Comparison of ENCODE assay signal across 8 mouse cellular contexts in genomic region chr3:87089694-87090565, GRCm38 (mm10).
A peak's percentile ranks its signal among the peaks of the same experiment; 100 is the strongest.
DNase-seq lines count a peak whose midpoint lies in the region; ATAC-seq and TF ChIP-seq lines count a peak whose summit lies in the region.

No protein-coding gene starts in this region.

- TF ChIP-seq EP300 in liver, postnatal 0 days (IDR thresholded peaks at IDR 0.05; ENCODE audit: low read depth), result no peak

- H3K9ac ChIP-seq in ES-E14 (ENCODE audit: insufficient read depth, low read depth, low read length, poor library complexity, severe bottlenecking), result no peak overlapping the region
- no peak overlapping the region for H3K9ac ChIP-seq in liver, postnatal 0 days (replicated peaks)

- peaks cover 21% of the 10 kb centered on the region for H3K36me3 ChIP-seq in ES-E14 (ENCODE audit: control insufficient read depth, insufficient read depth, low read length, poor library complexity, severe bottlenecking)
- H3K36me3 ChIP-seq in forebrain, embryonic 10.5 days (replicated peaks), result peaks cover 86% of the 10 kb centered on the region
- H3K36me3 ChIP-seq in liver, postnatal 0 days (replicated peaks; ENCODE audit: insufficient read depth, low read length), result no peaks in the 10 kb centered on the region

- peak; percentile 67 for DNase-seq in ES-E14 (ENCODE audit: low read depth, low spot score)
- peak; percentile 89 for DNase-seq in brain, embryonic 14.5 days (ENCODE audit: low read depth)
- DNase-seq in forebrain, embryonic 10.5 days (ENCODE audit: extremely low spot score, low spot score), result peak; percentile 50
- DNase-seq in heart, postnatal 14 days, result peak; percentile 63 to 81
- DNase-seq in layer of hippocampus, adult 11-12 months (ENCODE audit: low spot score), result peak; percentile 80
- peak; percentile 56 for DNase-seq in liver, postnatal 0 days
- DNase-seq in thymus, postnatal 14 days, result peak; percentile 68

- no peak for TF ChIP-seq POLR2A in brain, embryonic 14.5 days (IDR thresholded peaks at IDR 0.05; ENCODE audit: borderline replicate concordance, extremely low read depth, insufficient read depth, insufficient read length, poor library complexity, severe bottlenecking)

- peak; percentile 59; the same call in 1 of the 2 replicates for ATAC-seq in liver, postnatal 0 days
- ATAC-seq in neutrophil, adult 5-6 weeks (ENCODE audit: extremely low read depth, insufficient number of reproducible peaks, low FRiP score, poor library complexity, severe bottlenecking), result peak; percentile 55

- peaks cover 0 to 6% of the 10 kb centered on the region in 2 experiments; a peak in 2 of 4 replicates for H3K4me1 ChIP-seq in ES-E14 (ENCODE audit: control insufficient read depth in 2 of 2, insufficient read depth in 2 of 2, low read length in 2 of 2, poor library complexity in 1 of 2)
- H3K4me1 ChIP-seq in forebrain, embryonic 10.5 days, result peaks cover 6% of the 10 kb centered on the region; the same call in 1 of the 2 replicates
- H3K4me1 ChIP-seq in liver, postnatal 0 days (ENCODE audit: insufficient read depth), result no peaks in the 10 kb centered on the region

- in situ Hi-C loops in ES-E14 (cut with MboI; ENCODE audit: low sequenced_read_pairs in 2 of 2, unreplicated experiment in 2 of 2), result loop anchor here in 1 of 2 experiments (10.0 kb wide), 1 partner anchor 85 kb away; the partner anchor contains the start of gene Kirrel

- no peaks in the 10 kb centered on the region for H3K27me3 ChIP-seq in forebrain, embryonic 10.5 days (ENCODE audit: poor library complexity, severe bottlenecking)
- H3K27me3 ChIP-seq in liver, postnatal 0 days (ENCODE audit: insufficient read depth, low read length), result no peaks in the 10 kb centered on the region

- intact Hi-C loops in heart, postnatal 14 days (cut with DNase I), result loop anchor here (1.0 to 5.0 kb wide), 4 partner anchors 85 to 412 kb away; no protein-coding TSS in a partner anchor

- H3K27ac ChIP-seq in ES-E14 (ENCODE audit: insufficient read depth, low read depth, low read length, poor library complexity, severe bottlenecking), result no peak overlapping the region
- no peak overlapping the region for H3K27ac ChIP-seq in forebrain, embryonic 10.5 days
- no peak overlapping the region for H3K27ac ChIP-seq in liver, postnatal 0 days (ENCODE audit: low read depth)

- no peak overlapping the region for H3K4me3 ChIP-seq in ES-E14 (ENCODE audit: insufficient read depth in 1 of 2, low read depth in 1 of 2, low read length in 2 of 2, poor library complexity in 1 of 2, severe bottlenecking in 1 of 2)
- H3K4me3 ChIP-seq in forebrain, embryonic 10.5 days, result no peak overlapping the region
- no peak overlapping the region for H3K4me3 ChIP-seq in liver, postnatal 0 days (ENCODE audit: low read depth, low read length)

- peak; percentile 85; the same call in 1 of the 2 replicates for TF ChIP-seq CTCF in brain, embryonic 14.5 days (IDR thresholded peaks at IDR 0.05; ENCODE audit: borderline replicate concordance, extremely low read depth, insufficient read depth, insufficient read length)
- TF ChIP-seq CTCF in liver, postnatal 0 days (IDR thresholded peaks at IDR 0.05; ENCODE audit: low read depth), result peak; percentile 99

- H3K9me3 ChIP-seq in ES-E14 (ENCODE audit: control insufficient read depth, insufficient read depth, low read depth, low read length), result no peaks in the 10 kb centered on the region
- no peaks in the 10 kb centered on the region for H3K9me3 ChIP-seq in forebrain, embryonic 10.5 days
- H3K9me3 ChIP-seq in liver, postnatal 0 days (ENCODE audit: low read length), result no peaks in the 10 kb centered on the region

- 79% methylated on average over 13 of the region's 13 CpGs for WGBS in forebrain, embryonic 10.5 days
- 69% methylated on average over 13 of the region's 13 CpGs for WGBS in liver, postnatal 0 days (ENCODE audit: insufficient replicate concordance)

- H3K4me2 ChIP-seq in liver, postnatal 0 days (ENCODE audit: low read depth, low read length), result no peak overlapping the region

TF ChIP-seq in ES-E14, 5 proteins besides CTCF, POLR2A, EP300 and RAD21:
- peak; percentile 76; the same call in 1 of the 2 replicates for TF ChIP-seq ZC3H11A (IDR thresholded peaks at IDR 0.05; ENCODE audit: borderline replicate concordance, low read depth, low read length)
- no peak for TF ChIP-seq CHD2 (IDR thresholded peaks at IDR 0.05; ENCODE audit: low read depth, low read length)
TF ChIP-seq in ES-E14: peak in this region for 1.
